Mouse (Mus musculus): ENCODE data around the gene Bud31.

DNA sequence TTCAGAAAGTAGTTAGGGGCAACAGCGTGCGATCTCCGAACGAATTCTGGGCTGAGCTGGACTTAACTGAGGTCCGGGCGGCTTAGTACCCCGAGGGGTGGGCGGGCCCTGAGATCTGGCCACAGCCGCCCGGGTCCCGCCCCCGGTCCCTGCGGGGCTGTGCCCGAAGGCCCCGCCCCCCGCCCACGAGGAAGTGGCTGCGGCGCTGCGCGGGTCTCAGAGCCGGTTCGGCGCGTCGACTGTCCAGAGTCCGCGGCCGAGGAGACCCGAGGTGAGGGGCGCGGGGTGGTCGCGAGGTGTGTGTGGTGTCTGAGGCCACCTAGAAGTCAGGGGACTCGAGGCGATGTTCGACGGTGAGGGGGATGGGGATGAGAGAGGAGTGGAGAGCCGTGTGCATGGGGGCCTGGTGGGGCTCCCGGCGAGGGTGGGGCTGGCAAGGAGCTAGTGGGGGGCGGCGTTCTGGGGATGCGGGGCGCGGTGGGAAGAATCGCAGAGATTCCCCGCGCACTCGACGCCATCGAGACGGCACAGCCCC is 26.0 kb upstream of the Bud31 start, which contains the start of gene Arpc1b:
- TF ChIP-seq POLR2A (IDR thresholded peaks at IDR 0.05; ENCODE audit: low read depth, low read length), result peak; percentile 86
- no peak for TF ChIP-seq MAFK (IDR thresholded peaks at IDR 0.05; ENCODE audit: insufficient replicate concordance, low read length)
- TF ChIP-seq USF1 (IDR thresholded peaks at IDR 0.05; ENCODE audit: low read depth, low read length), result no peak
- TF ChIP-seq KAT2A (IDR thresholded peaks at IDR 0.05; ENCODE audit: insufficient replicate concordance, low read length), result no peak
- TF ChIP-seq MAX (IDR thresholded peaks at IDR 0.05; ENCODE audit: low read length), result peak; percentile 29; the same call in 1 of the 2 replicates
- TF ChIP-seq NELFE (IDR thresholded peaks at IDR 0.05; ENCODE audit: low read depth, low read length), result peak; percentile 85
